Mouse (Mus musculus): Measurements from ENCODE around the gene Fahd1.

The Fahd1 gene

GRCm38 (mm10) chr17:24844525-24844924, 5.6 kb downstream of the Fahd1 start:
- DNase-seq = no peak

- DNase-seq = no peak
These were observed 7.5 kb downstream of the Fahd1 start for GRCm38 (mm10) chr17:24842631-24843030.

- DNase-seq = no peak
These were observed 9.0 kb downstream of the Fahd1 start for GRCm38 (mm10) chr17:24841133-24841532.

- no peak for DNase-seq
These were observed 9.8 kb downstream of the Fahd1 start for GRCm38 (mm10) chr17:24840341-24840740.

- no peak for DNase-seq
These were observed 10.3 kb downstream of the Fahd1 start, which contains the start of gene Hagh for GRCm38 (mm10) chr17:24839842-24840241. Hagh (plus strand) TSS chr17:24840143.

GRCm38 (mm10) chr17:24821351-24822280, 28.5 kb downstream of the Fahd1 start:
- no peak for DNase-seq

- DNase-seq = no peak
These were observed 30.7 kb downstream of the Fahd1 start for GRCm38 (mm10) chr17:24819469-24819868.

- no peak for DNase-seq
These were observed 32.0 kb downstream of the Fahd1 start for GRCm38 (mm10) chr17:24818172-24818571.

- no peak for DNase-seq
These were observed 32.7 kb downstream of the Fahd1 start for GRCm38 (mm10) chr17:24817503-24817902.

GRCm38 (mm10) chr17:24815256-24815655, 34.9 kb downstream of the Fahd1 start:
- DNase-seq = no peak

- no peak for DNase-seq
These were observed 37.9 kb downstream of the Fahd1 start for GRCm38 (mm10) chr17:24812215-24812614.

- no peak for DNase-seq
These were observed 39.0 kb downstream of the Fahd1 start for GRCm38 (mm10) chr17:24811211-24811610.

GRCm38 (mm10) chr17:24803952-24804951, 45.9 kb downstream of the Fahd1 start, which contains the start of gene Meiob:
Meiob (plus strand) TSS chr17:24804289.
- DNase-seq = peak; percentile 5

GRCm38 (mm10) chr17:24800524-24800923, 49.6 kb downstream of the Fahd1 start:
- DNase-seq = no peak

GRCm38 (mm10) chr17:24799476-24799875, 50.7 kb downstream of the Fahd1 start:
- DNase-seq = no peak
